Mouse (Mus musculus): ENCODE measurements around the gene Ip6k1.
A peak's percentile ranks its signal among the peaks of the same experiment; 100 is the strongest.

The Ip6k1 gene

GRCm38 (mm10) chr9:108001922-108002770 lies at the start of gene Ip6k1:
Gene Ip6k1 (plus strand): TSS chr9:108002501.
- peak; percentile 99 to 100 for DNase-seq

- no peak for DNase-seq
Observed at GRCm38 (mm10) chr9:107955613-107956289, 46.5 kb upstream of the Ip6k1 start.

GRCm38 (mm10) chr9:107957141-107957540 lies 45.2 kb upstream of the Ip6k1 start:
- no peak for DNase-seq

- DNase-seq: no peak
Observed at GRCm38 (mm10) chr9:107959896-107960295, 42.4 kb upstream of the Ip6k1 start.

- DNase-seq: no peak
Observed at GRCm38 (mm10) chr9:107960928-107961327, 41.4 kb upstream of the Ip6k1 start.

- DNase-seq: no peak
Observed at GRCm38 (mm10) chr9:107961351-107961762, 40.9 kb upstream of the Ip6k1 start.

- no peak for DNase-seq
Observed at GRCm38 (mm10) chr9:107961881-107962280, 40.4 kb upstream of the Ip6k1 start.

GRCm38 (mm10) chr9:107962916-107963315 lies 39.4 kb upstream of the Ip6k1 start:
- no peak for DNase-seq

GRCm38 (mm10) chr9:107963700-107964099 lies 38.6 kb upstream of the Ip6k1 start:
- DNase-seq: no peak

- no peak for DNase-seq
Observed at GRCm38 (mm10) chr9:107964681-107965080, 37.6 kb upstream of the Ip6k1 start.

GRCm38 (mm10) chr9:107966676-107967075 lies 35.6 kb upstream of the Ip6k1 start:
- no peak for DNase-seq

GRCm38 (mm10) chr9:107967437-107967836 lies 34.9 kb upstream of the Ip6k1 start:
- DNase-seq: no peak

GRCm38 (mm10) chr9:107968531-107968930 lies 33.8 kb upstream of the Ip6k1 start:
- no peak for DNase-seq

GRCm38 (mm10) chr9:107970311-107970710 lies 32.0 kb upstream of the Ip6k1 start:
- no peak for DNase-seq

- no peak for DNase-seq
Observed at GRCm38 (mm10) chr9:107971690-107972541, 30.4 kb upstream of the Ip6k1 start.

GRCm38 (mm10) chr9:107974491-107975171 lies 27.7 kb upstream of the Ip6k1 start:
- DNase-seq: no peak

GRCm38 (mm10) chr9:107975399-107976386 lies 26.6 kb upstream of the Ip6k1 start, which contains the start of gene Uba7:
Gene Uba7 (plus strand): TSS chr9:107975505.
- DNase-seq: no peak

- DNase-seq: no peak
Observed at GRCm38 (mm10) chr9:107978815-107979214, 23.5 kb upstream of the Ip6k1 start.

- no peak for DNase-seq
Observed at GRCm38 (mm10) chr9:107981684-107982605, 20.4 kb upstream of the Ip6k1 start.
